Mouse (Mus musculus) ovary, adult 18-20 months (tissue): Measurements from ENCODE around the gene Vrk3.
A peak's percentile ranks its signal among the peaks of the same experiment; 100 is the strongest.

Experiments used
- DNase-seq: peaks from one replicate; pipeline ENCODE4 v3.0.0; 2022; ENCODE audit warnings: low spot score, mixed read lengths

Vrk3 gene

GRCm38 (mm10) chr7:44818751-44819235 is 70.6 kb downstream of the Vrk3 start:
- DNase-seq = peak; percentile 4

GRCm38 (mm10) chr7:44819391-44819790 is 71.2 kb downstream of the Vrk3 start:
- DNase-seq = no peak

- peak; percentile 1 for DNase-seq
Observed at GRCm38 (mm10) chr7:44819863-44820262, 71.7 kb downstream of the Vrk3 start.

DNA sequence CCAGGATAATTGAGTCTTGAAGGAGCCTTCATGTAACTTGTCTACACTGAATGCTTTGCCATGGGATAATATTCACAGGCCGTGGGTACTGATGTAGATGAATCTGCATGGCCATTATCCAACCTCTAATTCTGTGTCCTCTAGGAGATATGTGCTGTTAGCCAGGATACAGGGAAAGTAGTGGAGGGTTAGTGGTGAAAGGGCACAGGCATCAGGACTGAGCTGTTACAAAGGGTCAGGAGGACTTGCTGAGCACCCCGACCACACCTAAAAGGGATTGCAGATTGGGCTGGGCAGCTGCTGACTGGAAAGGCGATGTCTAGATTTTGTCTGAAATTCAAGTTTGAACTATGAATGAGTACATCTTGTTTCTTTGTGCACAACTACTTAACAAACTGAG is 72.3 kb downstream of the Vrk3 start:
- peak; percentile 0 for DNase-seq

GRCm38 (mm10) chr7:44821666-44822448 is 73.6 kb downstream of the Vrk3 start:
- DNase-seq = peak; percentile 1

DNA sequence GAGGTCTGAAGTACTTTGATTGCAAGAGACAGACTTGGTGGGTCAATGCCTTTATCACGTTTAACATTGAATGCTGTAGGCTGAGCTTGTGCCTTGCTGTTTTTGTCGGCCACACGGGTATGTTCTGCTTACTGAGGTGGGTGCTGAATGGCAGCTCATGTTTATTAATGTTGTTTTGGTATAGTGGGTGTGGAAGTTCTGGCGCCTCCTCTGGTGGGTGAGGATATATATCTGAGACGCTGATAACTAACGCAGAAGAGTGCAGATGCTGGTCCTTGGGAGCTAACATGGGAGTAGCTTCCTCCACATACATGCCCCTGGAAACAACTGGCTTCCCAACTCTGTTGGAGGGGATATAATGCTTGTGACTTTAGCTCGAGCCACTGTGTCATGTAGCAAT is 75.2 kb downstream of the Vrk3 start:
- DNase-seq = no peak

- no peak for DNase-seq
Observed at GRCm38 (mm10) chr7:44824872-44825271, 76.7 kb downstream of the Vrk3 start.

DNA sequence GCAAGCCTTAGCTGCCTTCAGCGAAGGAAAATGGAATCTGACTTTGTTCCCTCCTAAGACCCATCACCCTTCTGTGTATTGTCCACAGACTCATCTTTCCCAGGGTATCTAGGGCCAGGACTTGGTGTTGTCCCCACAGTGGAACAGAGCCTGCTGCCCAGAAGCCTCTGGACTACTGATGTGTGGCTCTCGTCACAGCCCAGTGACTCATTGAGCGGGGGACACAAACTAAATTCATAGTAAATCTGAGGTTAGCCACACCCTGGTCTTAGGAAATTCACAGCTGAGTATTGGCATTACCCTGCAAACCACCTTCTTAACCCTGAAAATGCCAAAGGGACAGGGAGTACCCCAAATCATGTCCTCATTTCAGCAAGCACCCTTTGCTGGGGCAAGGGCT is 78.6 kb downstream of the Vrk3 start:
- DNase-seq = no peak
